Mouse (Mus musculus) stomach, embryonic 14.5 days (tissue): ENCODE results near the gene Lhx3. TPM values are rescaled to one million over a fixed set of nuclear protein-coding genes. Genes with fewer than 3 reads are reported as not detected.

Experiments
- ATAC-seq: fragments of 200-750 bp; cut with Nextera tagmentation; 2 replicates; pipeline ENCODE4 v1.8.0; 2017; ENCODE audit warnings: low read depth, moderate TSS enrichment; ENCODE audit not compliant: insufficient number of reproducible peaks, insufficient read depth, low FRiP score
- H3K27ac ChIP-seq: fragments of 300-500 bp; sonication (generic); 2 replicates; pipeline ENCODE4 v1.5.1; 2014; ENCODE audit warnings: mild to moderate bottlenecking, low read length, moderate library complexity, mixed read lengths
- H3K27me3 ChIP-seq: fragments of 300-500 bp; sonication (generic); 2 replicates; pipeline ENCODE4 v1.6.1; 2014; ENCODE audit warnings: low read length, control low read depth, mixed read lengths; ENCODE audit not compliant: control insufficient read depth, insufficient read depth
- H3K36me3 ChIP-seq: fragments of 300-500 bp; sonication (generic); 2 replicates; pipeline ENCODE4 v1.6.1; 2014; ENCODE audit warnings: mild to moderate bottlenecking, control low read depth, low read length, moderate library complexity, mixed read lengths; ENCODE audit not compliant: control insufficient read depth, insufficient read depth
- H3K4me1 ChIP-seq: fragments of 300-500 bp; sonication (generic); 2 replicates; pipeline ENCODE4 v1.6.1; 2014; ENCODE audit warnings: low read length, control low read depth, mixed read lengths; ENCODE audit not compliant: control insufficient read depth, insufficient read depth
- H3K4me2 ChIP-seq: fragments of 300-500 bp; sonication (generic); replicated peaks from 2 replicates; pipeline ENCODE4 v1.6.1; 2014; ENCODE audit warnings: low read depth, low read length, control low read depth
- H3K4me3 ChIP-seq: fragments of 300-500 bp; sonication (generic); 2 replicates; pipeline ENCODE4 v1.5.1; 2014; ENCODE audit warnings: low read depth, low read length, control low read depth
- H3K9ac ChIP-seq: fragments of 300-500 bp; sonication (generic); replicated peaks from 2 replicates; pipeline ENCODE4 v1.6.1; 2014; ENCODE audit warnings: low read depth, mild to moderate bottlenecking, control low read depth, low read length, moderate library complexity, mixed read lengths
- H3K9me3 ChIP-seq: fragments of 300-500 bp; sonication (generic); 2 replicates; pipeline ENCODE4 v1.6.1; 2016; ENCODE audit warnings: low read depth, low read length, control low read depth; ENCODE audit not compliant: control insufficient read depth
- WGBS: fragments of 180-500 bp; shearing (Covaris S2); extraction: QIAGEN DNeasy Blood & Tissue Kit; methylation state at CpG from one replicate; pipeline ENCODE4 v1.1.7; 2014; 5-methylcytosine and 5-hydroxymethylcytosine counted together
- polyA plus RNA-seq: library from polyadenylated mRNA; unstranded; fragments of >200 nt; fragmentation: Nextera tagmentation; extraction: Ambion mirVana; gene quantifications from 2 replicates; pipeline ENCODE4 v1.2.1, GENCODE M21; 2014

The Lhx3 gene
- polyA plus RNA-seq, 1 experiment from 2014 or later = not detected

GRCm38 (mm10) chr2:26188517-26188916 lies 19.6 kb downstream of the Lhx3 start:
- Histone ChIP-seq H3K4me2 (no peak overlapping the region), H3K9ac (no peak overlapping the region), H3K9me3 (no peaks in the 10 kb centered on the region), H3K4me1 (no peaks in the 10 kb centered on the region), H3K27ac (no peak overlapping the region), H3K36me3 (no peaks in the 10 kb centered on the region), H3K27me3 (peaks cover 3% of the 10 kb centered on the region; the same call in 1 of the 2 replicates), H3K4me3 (no peak overlapping the region)
- 74% methylated on average over 5 of the region's 5 CpGs for WGBS
- ATAC-seq = no peak

- no peak overlapping the region for H3K27ac ChIP-seq
- H3K4me1 ChIP-seq = no peaks in the 10 kb centered on the region
- no peak overlapping the region for H3K9ac ChIP-seq
- H3K27me3 ChIP-seq = no peaks in the 10 kb centered on the region
- no peak overlapping the region for H3K4me2 ChIP-seq
- no peak for ATAC-seq
- H3K36me3 ChIP-seq = no peaks in the 10 kb centered on the region
- no peaks in the 10 kb centered on the region for H3K9me3 ChIP-seq
- WGBS = 38% methylated on average over 3 of the region's 3 CpGs
- H3K4me3 ChIP-seq = no peak overlapping the region
Observed at GRCm38 (mm10) chr2:26184352-26184751, 23.7 kb downstream of the Lhx3 start.

- 13% methylated on average over 6 of the region's 6 CpGs for WGBS
- ATAC-seq = no peak
- H3K4me1 ChIP-seq = no peaks in the 10 kb centered on the region
- no peaks in the 10 kb centered on the region for H3K27me3 ChIP-seq
- no peak overlapping the region for H3K4me3 ChIP-seq
- no peak overlapping the region for H3K27ac ChIP-seq
- H3K9ac ChIP-seq = no peak overlapping the region
- H3K9me3 ChIP-seq = no peaks in the 10 kb centered on the region
- H3K4me2 ChIP-seq = no peak overlapping the region
- no peaks in the 10 kb centered on the region for H3K36me3 ChIP-seq
Observed at GRCm38 (mm10) chr2:26182646-26183045, 25.4 kb downstream of the Lhx3 start.

GRCm38 (mm10) chr2:26177189-26177588 lies 30.9 kb downstream of the Lhx3 start:
- Histone ChIP-seq H3K4me1 (no peaks in the 10 kb centered on the region), H3K9ac (no peak overlapping the region), H3K4me3 (no peak overlapping the region), H3K27me3 (no peaks in the 10 kb centered on the region), H3K9me3 (no peaks in the 10 kb centered on the region), H3K36me3 (no peaks in the 10 kb centered on the region), H3K4me2 (no peak overlapping the region), H3K27ac (no peak overlapping the region)
- WGBS = 34% methylated on average over 2 of the region's 2 CpGs
- ATAC-seq = no peak

GRCm38 (mm10) chr2:26176731-26177130 lies 31.4 kb downstream of the Lhx3 start:
- no peak overlapping the region for H3K9ac ChIP-seq
- H3K4me1 ChIP-seq = no peaks in the 10 kb centered on the region
- no peak overlapping the region for H3K4me3 ChIP-seq
- no peak for ATAC-seq
- H3K9me3 ChIP-seq = no peaks in the 10 kb centered on the region
- WGBS = 61% methylated on average over 5 of the region's 5 CpGs
- H3K27ac ChIP-seq = no peak overlapping the region
- H3K36me3 ChIP-seq = no peaks in the 10 kb centered on the region
- H3K4me2 ChIP-seq = no peak overlapping the region
- H3K27me3 ChIP-seq = no peaks in the 10 kb centered on the region

- WGBS = 18% methylated on average over 4 of the region's 4 CpGs
- H3K27me3 ChIP-seq = no peaks in the 10 kb centered on the region; the same call in 1 of the 2 replicates
- H3K36me3 ChIP-seq = no peaks in the 10 kb centered on the region
- no peak for ATAC-seq
- no peaks in the 10 kb centered on the region for H3K4me1 ChIP-seq
- H3K9me3 ChIP-seq = no peaks in the 10 kb centered on the region
- no peak overlapping the region for H3K9ac ChIP-seq
- H3K4me2 ChIP-seq = no peak overlapping the region
- H3K4me3 ChIP-seq = no peak overlapping the region
- no peak overlapping the region for H3K27ac ChIP-seq
Observed at GRCm38 (mm10) chr2:26175191-26175590, 32.9 kb downstream of the Lhx3 start.

GRCm38 (mm10) chr2:26172166-26172565 lies 35.9 kb downstream of the Lhx3 start:
- 53% methylated on average over 2 of the region's 2 CpGs for WGBS
- no peak overlapping the region for H3K27ac ChIP-seq
- ATAC-seq = no peak

GRCm38 (mm10) chr2:26170376-26170775 lies 37.7 kb downstream of the Lhx3 start:
- H3K4me3 ChIP-seq = no peak overlapping the region
- no peak overlapping the region for H3K9ac ChIP-seq
- no peaks in the 10 kb centered on the region for H3K36me3 ChIP-seq
- WGBS = 58% methylated on average over 2 of the region's 2 CpGs
- no peaks in the 10 kb centered on the region for H3K4me1 ChIP-seq
- no peak for ATAC-seq
- no peak overlapping the region for H3K27ac ChIP-seq
- no peaks in the 10 kb centered on the region; the same call in 1 of the 2 replicates for H3K27me3 ChIP-seq
- H3K9me3 ChIP-seq = no peaks in the 10 kb centered on the region
- H3K4me2 ChIP-seq = no peak overlapping the region

More at GRCm38 (mm10) chr2:26172166-26172565, 35.9 kb downstream of the Lhx3 start:
- Histone ChIP-seq H3K4me3 (no peak overlapping the region), H3K27me3 (no peaks in the 10 kb centered on the region; the same call in 1 of the 2 replicates), H3K36me3 (no peaks in the 10 kb centered on the region), H3K9ac (no peak overlapping the region), H3K4me2 (no peak overlapping the region), H3K4me1 (no peaks in the 10 kb centered on the region), H3K9me3 (no peaks in the 10 kb centered on the region)

- H3K4me3 ChIP-seq = no peak overlapping the region
- H3K27me3 ChIP-seq = no peaks in the 10 kb centered on the region; the same call in 1 of the 2 replicates
- no peak overlapping the region for H3K4me2 ChIP-seq
- H3K9me3 ChIP-seq = no peaks in the 10 kb centered on the region
- ATAC-seq = no peak
- H3K4me1 ChIP-seq = no peaks in the 10 kb centered on the region
- H3K27ac ChIP-seq = no peak overlapping the region
- 28% methylated on average over 11 of the region's 11 CpGs for WGBS
- H3K9ac ChIP-seq = no peak overlapping the region
- H3K36me3 ChIP-seq = no peaks in the 10 kb centered on the region
Observed at GRCm38 (mm10) chr2:26168843-26169579, 39.1 kb downstream of the Lhx3 start.
